Mouse (Mus musculus) lung, postnatal 4 days (tissue): ENCODE data around the gene Tsc22d1.

Experiments used
- DNase-seq, 2 experiments: peaks; one replicate each; pipeline ENCODE4 v3.0.0; 2021

Gene Tsc22d1

DNA sequence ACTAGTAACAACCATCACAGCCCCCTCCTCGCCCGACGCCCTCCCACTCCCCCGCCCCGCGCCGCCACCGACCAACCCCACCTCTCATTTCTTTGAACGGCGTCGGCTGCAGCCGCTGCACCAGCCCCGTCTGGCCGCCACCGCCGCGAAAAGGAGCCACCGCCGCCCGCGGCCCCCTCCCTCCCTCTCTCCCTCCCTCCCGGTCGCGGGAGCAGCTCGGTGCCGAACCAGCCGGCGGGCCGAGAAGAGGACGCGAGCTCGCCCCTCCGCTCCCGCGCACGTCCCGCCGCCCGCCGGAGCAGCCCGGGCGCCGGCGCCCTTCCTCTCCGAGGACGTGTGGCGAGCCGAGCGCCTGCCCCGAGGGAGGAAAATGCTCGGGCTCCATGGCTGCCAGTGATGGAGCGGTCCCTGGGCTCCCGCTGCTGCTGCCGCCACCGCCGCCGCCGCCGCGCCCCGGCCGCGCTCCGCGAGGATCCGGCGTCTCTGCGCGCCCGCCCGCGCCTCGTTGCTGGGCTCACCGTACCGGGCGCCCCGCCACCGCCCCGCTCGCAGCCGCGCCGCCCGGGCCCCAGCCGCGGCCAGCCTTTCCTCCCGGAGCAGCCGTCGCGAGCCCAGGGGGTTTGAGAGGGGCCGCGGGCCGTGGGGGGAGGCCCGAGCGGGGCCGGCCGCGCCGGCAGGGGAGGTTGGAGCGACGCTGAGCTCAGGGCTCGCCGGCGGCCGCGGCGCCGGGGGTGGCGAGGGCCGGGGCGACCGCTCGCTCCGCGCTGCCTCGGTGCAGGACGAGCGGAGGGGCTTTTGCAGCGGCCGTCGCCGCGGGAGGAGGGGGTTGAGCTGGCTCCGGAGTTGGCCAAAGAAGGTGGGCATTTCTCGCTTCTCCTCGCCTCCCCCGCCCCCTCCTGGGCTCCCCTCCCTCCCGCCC, at the start of gene Tsc22d1:
Gene Tsc22d1 (plus strand): TSS at position 100 of the 919 bp plus-strand sequence.
- DNase-seq: peak in 1 of 2 experiments; percentile 46

DNA sequence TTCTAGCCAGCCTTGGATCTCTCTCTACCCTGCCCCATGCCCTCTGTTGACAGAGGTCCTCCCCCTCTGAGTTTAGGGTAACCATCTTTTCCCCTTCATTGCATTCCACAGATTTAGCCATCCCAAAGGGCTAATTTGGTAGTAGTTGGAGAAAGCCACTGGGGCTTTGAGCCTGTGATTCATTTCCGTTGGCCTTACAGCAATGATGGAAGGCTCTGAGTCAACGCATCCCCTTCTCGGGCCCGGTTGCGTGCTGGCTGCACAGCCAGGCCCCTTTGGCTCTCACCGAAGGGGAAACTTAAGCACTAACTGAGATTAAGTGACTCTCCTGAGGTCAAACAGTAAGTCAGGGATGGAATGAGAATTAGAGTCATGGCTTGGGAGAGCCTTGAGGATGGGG, 41.1 kb upstream of the Tsc22d1 start:
- no peak for DNase-seq

DNA sequence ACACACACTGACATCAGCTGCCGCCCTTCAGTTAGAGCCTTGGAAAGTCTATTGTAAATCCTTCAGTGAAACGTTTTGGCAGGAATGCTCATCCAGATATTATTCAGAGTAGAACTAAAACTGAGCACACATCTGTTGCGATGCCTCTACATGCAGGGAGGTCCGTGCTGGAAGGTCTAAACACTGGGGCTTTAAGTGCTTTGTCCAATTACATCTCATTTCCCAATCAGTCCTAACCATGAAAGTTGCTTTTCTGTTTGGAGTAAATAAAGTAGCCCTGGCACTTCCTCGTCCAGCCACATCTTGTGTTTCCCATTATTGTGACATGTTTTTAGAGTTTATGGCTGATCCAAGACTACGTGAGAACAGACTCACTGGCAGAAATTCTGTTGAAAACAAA, 40.2 kb upstream of the Tsc22d1 start:
- no peak for DNase-seq

DNA sequence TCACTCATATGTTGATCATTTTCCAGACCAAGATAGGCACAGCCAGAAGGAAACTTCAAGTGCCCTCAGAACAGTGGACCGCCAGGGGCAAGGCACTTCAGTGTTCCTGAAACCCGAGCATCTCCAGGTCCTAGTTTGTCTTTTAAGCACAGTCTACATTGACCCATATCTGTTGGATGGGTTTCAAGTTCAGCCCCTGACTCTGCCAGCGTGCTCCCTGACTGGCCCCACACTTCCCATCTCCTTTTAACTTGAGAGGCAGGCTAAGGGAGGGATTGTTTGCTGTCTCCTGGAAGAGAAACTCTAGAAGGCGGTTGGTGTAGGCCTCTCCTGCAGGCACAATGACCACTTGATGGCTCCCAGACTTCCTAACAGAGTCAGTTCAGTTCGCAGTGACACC, 38.2 kb upstream of the Tsc22d1 start:
- DNase-seq: no peak

DNA sequence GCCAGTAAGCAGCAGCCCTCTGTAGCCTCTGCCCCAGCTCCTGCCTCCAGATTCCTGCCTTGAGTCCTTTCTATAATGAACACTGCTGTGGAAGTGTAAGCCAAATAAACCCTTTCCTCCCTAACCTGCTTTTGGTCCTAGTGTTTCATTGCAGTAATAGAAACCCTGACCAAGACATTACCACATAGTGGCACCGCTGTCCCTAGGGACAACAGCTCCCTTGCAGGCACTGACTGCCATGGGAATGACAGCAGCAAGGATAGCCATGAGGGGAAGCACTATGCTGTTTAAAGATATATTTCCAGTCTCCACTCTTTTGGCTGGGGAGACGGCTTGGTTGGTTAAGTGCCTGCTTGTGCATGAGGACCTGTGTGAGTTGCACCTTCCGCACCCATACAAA, 35.4 kb upstream of the Tsc22d1 start:
- no peak for DNase-seq

DNA sequence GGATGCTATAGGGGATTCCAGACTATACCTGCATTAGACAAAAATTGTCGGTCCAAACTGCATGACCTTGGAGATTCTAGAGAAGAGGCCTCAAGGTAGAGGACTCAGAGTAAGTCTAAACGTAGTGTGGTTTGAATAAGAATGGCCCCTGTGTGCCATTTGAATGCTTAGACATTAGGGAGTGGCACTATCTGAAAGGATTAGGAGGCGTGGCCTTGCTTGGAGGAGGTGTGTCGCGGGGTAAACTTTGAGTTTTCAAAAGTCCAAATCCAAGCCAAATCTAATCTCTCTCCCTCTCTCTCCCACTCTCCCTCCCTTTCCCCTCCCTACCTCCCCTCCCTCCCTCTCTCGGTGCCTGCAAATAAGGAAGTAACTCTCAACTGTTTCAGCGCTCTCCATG, 26.7 kb upstream of the Tsc22d1 start:
- no peak for DNase-seq

DNA sequence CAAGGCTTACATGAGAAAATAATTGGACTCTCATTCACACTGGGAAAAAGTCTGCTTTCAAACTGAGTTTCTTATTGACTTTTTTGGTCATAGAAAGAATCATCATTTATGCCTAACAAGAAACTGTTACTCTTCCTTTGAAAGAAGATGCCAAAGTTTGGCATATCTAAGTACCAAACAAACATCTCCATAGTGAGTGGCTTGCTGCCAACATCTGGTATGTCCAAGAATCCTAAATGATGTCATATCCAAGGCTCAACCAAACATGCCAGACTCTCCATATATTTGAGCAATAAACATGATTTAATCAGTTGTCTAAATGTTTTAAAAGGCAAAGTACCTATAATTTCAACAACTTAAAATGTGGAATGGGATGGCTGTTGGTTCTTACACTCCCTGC, 16.5 kb upstream of the Tsc22d1 start:
- DNase-seq: no peak

DNA sequence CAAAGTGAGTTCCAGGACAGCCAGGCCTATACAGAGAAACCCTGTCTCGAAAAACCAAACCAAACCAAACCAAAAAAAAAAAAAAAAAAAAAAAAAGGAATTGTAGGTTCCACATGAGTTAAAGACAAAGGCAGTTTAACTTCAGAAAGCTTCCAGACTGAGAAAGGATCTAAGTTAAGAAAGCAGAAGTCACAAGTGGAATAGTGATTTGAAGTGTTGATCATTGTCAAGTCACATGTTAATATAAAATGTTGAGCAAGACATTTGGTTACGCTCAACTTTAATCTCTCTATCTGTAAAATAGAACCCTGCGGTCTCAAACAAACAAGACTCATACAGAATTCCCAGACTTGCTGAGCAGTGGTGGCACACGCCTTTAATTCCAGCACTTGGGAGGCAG, 12.2 kb upstream of the Tsc22d1 start:
- no peak for DNase-seq

DNA sequence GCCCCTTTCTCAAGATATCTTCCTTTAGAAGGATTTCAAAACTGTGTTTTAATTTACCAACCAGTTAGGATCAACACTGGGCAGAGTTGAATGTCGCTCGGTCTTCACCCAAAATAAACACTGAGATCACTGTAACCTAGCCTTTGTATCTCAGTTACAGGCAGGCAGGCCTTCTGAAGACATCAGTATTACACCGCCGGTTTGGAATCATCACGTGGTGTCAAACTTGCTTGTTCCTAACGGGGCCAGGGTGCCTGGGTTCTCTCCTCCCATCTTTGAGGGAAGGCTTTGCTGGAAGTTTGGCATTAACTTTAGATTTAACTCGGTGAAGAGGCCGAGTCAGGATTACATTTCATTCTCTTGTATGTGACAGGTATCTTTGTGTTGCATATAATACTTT, 5.7 kb upstream of the Tsc22d1 start:
- no peak for DNase-seq

DNA sequence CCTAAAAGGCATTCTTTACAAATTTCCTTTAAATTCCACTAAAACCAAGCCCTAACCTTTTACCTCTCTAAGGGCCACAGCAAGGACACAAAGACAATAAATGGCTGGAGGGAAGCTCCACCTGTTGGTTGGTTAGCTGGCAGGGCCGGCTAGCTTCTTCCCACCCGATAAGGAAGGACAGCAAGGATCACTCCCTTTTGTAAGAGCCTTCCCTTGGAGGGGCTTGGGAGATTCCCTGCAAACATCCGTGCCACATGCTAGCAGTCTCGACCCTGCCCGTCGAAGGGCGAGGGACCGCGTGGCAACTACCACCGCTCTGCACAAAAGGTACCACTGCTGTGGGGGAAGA, 1.0 kb upstream of the Tsc22d1 start:
- DNase-seq: no peak

DNA sequence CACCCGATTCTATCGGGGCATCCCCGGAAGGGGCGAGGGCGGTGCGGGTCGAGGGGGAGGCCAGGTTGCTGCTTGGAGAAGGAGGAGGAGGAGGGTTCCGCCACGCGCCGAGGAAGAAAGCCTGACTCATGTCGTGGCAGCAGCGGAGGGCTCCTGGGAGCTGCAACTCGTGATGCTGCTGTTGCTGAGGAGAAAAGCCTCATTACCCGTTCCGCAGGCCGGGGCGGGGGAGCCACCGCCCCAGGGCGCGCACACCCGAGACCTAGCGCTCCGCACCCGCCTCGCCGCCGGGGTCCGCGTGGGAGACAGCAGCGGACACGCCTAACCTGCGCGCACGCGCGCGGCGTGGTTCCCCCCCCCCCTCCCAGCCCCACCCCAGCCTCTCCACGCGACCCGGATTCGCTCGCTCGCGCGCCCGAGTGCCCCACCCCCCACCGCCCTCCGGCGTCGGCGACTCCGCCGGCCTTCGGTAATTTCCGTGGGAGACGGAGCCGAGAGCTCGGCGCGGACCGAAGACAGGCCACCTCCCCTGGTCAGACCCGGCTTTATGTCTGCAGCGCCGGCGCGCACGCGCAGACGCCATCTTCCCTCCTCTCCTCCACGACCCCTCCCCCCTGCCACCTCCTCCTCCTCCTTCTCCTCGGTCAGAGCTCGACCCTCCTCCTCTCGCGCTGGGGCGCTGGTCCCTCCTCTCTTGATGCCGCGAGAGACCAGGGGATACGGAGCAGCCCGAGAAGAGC, 469 bp upstream of the Tsc22d1 start:
- peak; percentile 97 to 99 for DNase-seq

DNA sequence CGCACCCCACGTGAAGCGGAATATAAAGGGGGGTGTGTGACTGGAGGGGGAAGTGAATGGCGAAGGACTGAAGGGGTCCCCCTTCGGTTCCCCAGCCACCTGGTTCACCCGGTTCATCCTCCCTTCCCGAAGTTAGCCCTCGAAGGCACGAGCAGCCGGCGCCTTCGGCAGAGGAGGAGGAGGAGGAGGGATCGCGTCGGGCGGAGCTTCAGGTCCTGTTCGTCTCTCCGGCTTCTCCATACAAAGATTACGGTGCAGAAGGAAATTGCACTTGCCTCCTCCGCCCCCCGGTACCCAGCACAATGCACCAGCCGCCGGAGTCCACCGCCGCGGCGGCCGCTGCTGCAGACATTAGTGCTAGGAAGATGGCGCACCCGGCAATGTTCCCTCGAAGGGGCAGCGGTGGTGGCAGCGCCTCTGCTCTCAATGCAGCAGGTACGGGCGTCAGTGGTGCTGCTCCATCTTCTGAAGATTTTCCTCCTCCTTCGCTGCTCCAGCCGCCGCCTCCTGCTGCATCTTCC, 1.1 kb downstream of the Tsc22d1 start:
- DNase-seq: peak; percentile 56 to 63

DNA sequence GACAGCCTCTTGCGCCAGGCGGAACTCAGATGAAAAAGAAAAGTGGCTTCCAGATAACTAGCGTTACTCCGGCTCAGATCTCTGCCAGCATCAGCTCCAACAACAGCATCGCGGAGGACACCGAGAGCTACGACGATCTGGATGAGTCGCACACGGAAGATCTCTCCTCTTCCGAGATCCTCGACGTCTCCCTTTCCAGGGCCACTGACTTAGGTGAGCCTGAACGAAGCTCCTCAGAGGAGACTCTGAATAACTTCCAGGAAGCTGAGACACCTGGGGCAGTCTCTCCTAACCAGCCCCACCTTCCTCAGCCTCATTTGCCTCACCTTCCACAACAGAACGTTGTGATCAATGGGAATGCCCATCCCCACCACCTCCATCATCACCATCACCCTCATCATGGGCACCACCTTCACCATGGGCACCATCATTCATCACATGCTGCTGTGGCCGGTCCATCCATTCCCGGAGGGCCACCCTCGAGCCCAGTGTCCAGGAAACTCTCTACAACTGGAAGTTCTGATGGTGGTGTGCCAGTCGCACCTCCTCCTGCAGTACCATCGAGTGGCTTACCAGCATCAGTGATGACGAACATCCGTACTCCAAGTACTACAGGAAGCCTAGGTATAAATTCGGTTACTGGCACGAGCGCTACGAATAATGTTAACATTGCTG, 1.7 kb downstream of the Tsc22d1 start:
- no peak for DNase-seq

DNA sequence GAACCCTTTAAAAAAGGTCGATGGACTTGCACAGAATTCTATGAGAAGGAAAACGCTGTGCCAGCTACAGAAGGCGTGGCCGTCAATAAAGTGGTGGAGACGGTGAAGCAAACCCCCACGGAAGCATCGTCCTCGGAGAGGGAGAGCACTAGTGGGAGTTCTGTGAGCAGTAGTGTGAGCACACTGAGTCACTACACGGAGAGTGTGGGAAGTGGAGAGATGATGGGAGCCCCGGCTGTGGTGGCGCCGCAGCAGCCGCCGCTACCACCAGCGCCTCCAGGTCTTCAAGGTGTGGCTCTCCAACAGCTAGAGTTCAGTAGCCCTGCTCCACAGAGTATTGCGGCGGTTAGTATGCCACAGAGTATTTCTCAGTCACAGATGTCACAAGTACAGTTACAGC, 2.6 kb downstream of the Tsc22d1 start:
- DNase-seq: no peak

DNA sequence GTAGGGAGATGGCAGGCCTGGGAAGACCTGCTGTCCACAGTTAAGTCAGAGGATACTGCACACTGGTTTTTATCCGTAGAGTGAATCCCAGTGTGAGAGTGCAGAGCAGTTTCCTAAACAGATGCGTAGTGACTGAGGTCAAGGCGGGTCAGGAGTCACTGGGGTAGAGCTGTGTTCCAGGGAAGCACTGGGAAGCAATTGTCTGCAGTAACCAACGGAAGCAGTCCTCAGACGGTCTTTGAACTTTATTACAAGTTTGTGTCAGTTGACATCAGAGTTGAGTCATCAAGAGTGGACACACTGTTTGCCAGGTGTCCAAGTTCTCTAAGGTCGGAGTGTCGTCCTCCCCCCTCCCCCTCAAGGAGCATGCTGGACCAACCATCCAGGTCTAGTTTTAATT, 6.0 kb downstream of the Tsc22d1 start:
- no peak for DNase-seq

DNA sequence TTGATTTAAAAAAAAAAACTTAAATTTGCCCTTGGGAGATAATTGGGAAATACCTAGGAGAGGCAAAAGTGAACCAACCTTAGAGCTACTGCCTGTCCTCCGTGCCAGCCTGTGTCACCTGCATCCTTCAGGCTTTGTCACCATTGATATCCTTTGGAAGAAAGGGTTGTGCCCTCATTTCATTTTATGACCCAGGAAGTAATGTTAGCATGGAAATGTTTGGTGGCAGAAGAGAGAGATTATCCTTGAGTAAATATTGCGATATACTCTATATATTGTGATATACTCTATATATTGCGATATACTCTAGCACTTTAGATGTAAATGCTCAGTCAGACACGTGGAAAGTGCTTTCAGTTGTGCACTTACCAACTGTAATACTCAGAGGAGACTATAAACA, 6.4 kb downstream of the Tsc22d1 start:
- DNase-seq: no peak

DNA sequence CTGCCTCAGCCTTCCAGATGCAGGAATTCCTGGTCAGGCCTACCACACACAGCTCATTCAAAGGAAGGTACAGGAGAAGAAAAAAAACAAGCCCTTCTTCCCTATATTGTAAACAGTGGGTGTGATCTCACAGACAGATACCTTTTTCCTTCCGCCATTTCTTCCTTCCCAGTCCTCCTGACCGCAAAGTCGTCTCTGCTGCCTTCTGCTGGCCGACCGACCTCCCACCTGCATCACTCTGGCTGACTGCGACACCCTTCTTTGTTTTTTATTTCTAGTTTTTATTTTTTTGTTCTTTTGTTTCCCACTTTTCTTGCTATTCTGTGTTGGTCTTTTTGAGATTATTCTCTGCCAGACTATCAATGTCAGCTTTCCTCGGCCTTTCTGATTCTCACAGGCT, 10.7 kb downstream of the Tsc22d1 start:
- DNase-seq: no peak

DNA sequence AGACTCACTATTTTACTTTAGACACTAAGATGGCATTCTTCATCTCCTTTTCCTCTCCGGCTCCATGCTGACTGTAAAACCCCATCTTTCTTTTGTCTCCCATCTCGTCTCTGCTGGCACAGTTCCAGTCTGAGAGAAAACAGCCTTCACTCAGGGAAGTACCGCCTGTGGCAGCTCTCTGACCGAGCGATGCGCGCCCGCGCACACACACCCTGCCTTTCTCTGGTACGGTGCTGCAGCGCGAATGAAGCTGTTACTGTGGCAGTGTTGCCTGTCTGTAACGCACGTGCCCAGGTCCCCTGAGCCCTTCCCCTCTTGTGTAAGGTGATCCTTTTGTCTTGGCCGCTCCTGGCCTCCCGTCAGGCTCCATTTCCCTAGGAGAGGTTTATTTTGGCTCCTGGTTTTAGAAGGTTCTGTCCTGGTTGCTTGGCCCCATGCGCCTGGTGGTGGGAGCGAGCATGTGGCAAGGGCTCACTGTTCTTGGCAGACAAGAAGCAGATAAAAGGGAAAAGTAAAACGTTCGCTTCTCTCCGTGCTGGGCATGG, 11.3 kb downstream of the Tsc22d1 start:
- no peak for DNase-seq

DNA sequence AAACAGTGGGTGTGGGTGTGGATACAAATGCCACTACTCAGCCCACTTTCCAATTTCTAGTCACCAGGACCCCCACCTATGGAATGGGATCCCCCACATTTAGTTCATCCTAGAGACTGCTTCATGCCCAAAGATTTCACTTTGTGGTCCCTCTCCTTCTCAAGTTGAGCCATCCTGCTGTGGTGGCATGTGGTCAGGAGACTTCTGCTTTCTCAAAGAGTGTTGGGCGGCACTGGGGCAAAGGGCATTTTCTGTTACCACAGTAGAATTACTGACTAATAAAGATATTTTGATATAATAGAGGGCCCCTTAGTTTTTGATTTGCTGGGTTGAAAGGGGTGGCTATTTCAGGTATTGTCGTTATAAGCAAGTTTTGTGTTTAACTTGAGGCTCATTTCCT, 14.1 kb downstream of the Tsc22d1 start:
- peak in 1 of 2 experiments; percentile 40 for DNase-seq

DNA sequence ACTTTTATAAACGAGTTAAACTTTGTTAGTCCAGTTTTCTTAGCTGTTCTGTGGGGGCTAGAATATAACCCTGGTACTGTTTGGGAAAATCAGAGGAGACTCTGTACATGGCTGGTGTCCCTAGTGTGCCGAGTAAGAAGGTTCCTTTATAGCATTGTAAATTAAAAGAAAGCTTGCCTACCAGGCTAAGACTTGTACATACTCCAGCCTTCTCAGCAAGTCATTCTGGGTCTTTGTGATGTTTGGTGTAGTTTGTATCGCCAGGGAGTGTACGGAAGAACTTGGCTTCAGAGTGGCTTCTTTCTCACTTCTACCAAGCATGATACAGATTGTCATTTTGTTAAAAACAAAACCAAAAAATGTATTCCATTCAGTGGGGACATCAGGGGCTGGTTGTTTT, 17.2 kb downstream of the Tsc22d1 start:
- DNase-seq: no peak

DNA sequence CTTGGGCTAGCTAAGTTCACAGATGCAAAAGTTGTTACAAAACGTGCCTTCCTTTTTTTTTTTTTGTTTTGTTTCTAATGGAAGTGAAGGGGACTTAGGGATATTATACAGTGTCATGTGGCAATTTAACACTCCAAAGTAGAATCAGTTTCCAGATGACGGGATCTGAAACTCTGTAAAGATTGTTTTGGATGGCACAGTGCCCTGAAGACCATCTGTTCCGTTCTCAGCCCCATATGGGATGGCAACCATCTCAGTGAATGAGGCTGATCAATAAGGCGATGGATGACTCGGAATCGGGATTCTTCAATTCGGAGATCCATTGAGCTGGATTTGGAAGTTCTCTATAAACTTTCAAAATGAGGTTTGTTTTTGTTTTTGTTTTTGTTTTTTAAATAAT, 17.6 kb downstream of the Tsc22d1 start:
- no peak for DNase-seq

DNA sequence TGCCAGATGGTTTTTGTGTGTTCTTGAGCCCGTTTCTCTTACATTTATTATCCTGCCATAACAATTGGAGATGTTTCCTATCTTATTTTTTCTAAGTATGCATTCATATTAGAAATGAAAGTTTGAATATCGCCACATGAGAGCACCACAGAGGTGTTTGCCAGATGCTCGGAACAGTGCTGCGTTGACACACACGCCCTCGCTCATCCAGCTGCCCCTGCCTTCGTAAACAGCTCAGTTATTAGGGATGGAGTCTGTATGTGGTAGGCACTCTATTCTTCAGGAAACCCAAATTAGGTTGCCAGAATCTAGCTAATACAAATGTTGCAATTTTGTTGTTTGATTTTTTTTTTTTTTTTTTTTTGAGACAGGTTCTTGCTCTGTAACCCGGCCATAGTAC, 18.1 kb downstream of the Tsc22d1 start:
- no peak for DNase-seq

DNA sequence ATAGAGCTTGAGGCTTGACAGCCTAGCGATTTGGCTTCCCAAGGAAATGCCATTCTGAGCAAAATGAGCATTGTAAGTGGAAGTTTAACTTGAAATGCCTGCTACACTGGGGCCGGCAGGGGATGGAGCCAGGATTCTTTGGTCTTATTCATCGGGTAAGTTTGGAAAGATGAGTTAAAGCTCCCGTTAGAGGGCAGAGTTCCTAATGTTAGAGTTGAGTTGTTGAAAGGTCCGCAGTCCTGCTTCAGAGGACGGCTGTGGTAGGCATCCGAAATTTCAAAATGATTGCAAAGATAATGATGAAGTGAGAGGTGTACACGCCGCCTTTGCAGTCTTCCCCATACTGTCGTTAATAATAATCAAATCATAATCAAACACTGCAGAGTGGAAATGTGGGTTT, 27.4 kb downstream of the Tsc22d1 start:
- DNase-seq: no peak
